Mouse (Mus musculus) small intestine, adult 2 months (tissue): ENCODE results near the gene Lgals3bp. TPM values are rescaled to one million over a fixed set of nuclear protein-coding genes. Genes with fewer than 3 reads are reported as not detected.

Experiments used
- H3K27ac ChIP-seq: fragments of 200-500 bp; 2 replicates; pipeline ENCODE4 v1.5.1; 2012; ENCODE audit warnings: low read depth, low read length, control low read depth, inconsistent platforms; ENCODE audit not compliant: insufficient read depth
- H3K27me3 ChIP-seq: fragments of 200-500 bp; 2 replicates; pipeline ENCODE4 v1.6.1; 2012; ENCODE audit warnings: mild to moderate bottlenecking, moderate library complexity, low read length, inconsistent platforms; ENCODE audit not compliant: control insufficient read depth, insufficient read depth
- H3K36me3 ChIP-seq: fragments of 200-500 bp; 2 replicates; pipeline ENCODE4 v1.6.1; 2012; ENCODE audit warnings: mild to moderate bottlenecking, low read length, control low read depth, inconsistent platforms; ENCODE audit not compliant: control insufficient read depth, insufficient read depth
- H3K4me1 ChIP-seq: fragments of 200-500 bp; 2 replicates; pipeline ENCODE4 v1.6.1; 2012; ENCODE audit warnings: low read length, inconsistent platforms, mixed read lengths; ENCODE audit not compliant: control insufficient read depth, insufficient read depth, insufficient read length
- H3K4me3 ChIP-seq: fragments of 200-500 bp; 2 replicates; pipeline ENCODE4 v1.5.1; 2012; ENCODE audit warnings: low read depth, mild to moderate bottlenecking, control low read depth, inconsistent platforms, low read length, moderate library complexity
- CTCF ChIP-seq: fragments of 200-500 bp; IDR thresholded peaks from 2 replicates; pipeline ENCODE4 v1.5.1; 2012; ENCODE audit warnings: low read depth, mild to moderate bottlenecking, control low read depth, inconsistent platforms, low read length, moderate library complexity, mixed read lengths; ENCODE audit not compliant: insufficient replicate concordance, insufficient read length; ENCODE audit errors: extremely low read depth
- POLR2A ChIP-seq: fragments of 200-500 bp; IDR thresholded peaks from 2 replicates; pipeline ENCODE4 v1.6.1; 2012; ENCODE audit warnings: low read depth, mild to moderate bottlenecking, control low read depth, inconsistent platforms, low read length, moderate library complexity
- WGBS: fragments of 180-500 bp; shearing (Covaris S2); methylation state at CpG from one replicate; pipeline ENCODE4 v1.1.7; 2018; 5-methylcytosine and 5-hydroxymethylcytosine counted together
- polyA plus RNA-seq: library from polyadenylated mRNA; depleted of rRNA; stranded (reverse); fragments of >200 nt; gene quantifications from 2 replicates; pipeline ENCODE4 v1.2.3, GENCODE M21; 2012

The Lgals3bp gene
- polyA plus RNA-seq, 1 experiment, result 739 TPM

DNA sequence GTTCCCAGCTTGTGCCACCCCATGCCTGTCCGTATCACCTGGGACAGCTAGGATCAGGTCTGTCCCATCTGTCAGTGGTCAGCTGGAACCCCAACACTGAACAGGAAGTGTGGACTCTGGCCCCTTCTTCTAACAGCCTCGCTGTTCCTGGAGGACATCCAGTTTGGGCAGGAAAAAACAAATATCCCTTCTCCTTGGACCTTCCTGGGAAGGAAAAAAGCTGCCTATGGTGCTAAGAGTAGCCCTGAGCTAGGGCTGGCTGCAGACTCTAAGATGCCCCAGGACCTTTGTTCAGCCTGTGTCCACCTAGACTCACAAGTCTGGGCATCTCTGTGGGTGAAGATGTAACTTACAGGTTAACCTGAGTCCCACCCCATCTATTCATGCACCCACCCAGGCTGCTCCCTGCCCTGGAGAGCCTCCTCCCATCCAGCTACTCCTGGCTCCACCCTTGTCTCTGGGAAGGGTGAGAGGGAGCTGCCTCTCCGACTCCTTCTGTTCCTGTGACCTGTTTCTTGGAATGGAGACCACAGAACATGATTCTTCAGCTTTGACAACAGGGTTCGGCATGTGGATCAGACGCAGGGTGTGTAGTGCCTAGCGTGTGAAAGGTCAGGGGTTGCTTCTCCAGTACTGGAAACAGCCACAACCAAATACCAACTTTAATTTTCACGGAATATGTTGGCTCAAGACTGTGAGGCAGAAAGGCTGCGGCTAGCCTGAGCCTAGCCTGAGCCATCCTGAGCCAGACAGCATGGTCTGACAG lies 27.2 kb upstream of the Lgals3bp start:
- TF ChIP-seq CTCF, result no peak
- TF ChIP-seq POLR2A, result no peak
- Histone ChIP-seq H3K27ac (peak overlapping the region; percentile 6), H3K4me3 (peak overlapping the region; percentile 40), H3K4me1 (peaks cover 1% of the 10 kb centered on the region; the same call in 1 of the 2 replicates), H3K36me3 (no peaks in the 10 kb centered on the region), H3K27me3 (no peaks in the 10 kb centered on the region)
- WGBS, result 44% methylated on average over 8 of the region's 8 CpGs

DNA sequence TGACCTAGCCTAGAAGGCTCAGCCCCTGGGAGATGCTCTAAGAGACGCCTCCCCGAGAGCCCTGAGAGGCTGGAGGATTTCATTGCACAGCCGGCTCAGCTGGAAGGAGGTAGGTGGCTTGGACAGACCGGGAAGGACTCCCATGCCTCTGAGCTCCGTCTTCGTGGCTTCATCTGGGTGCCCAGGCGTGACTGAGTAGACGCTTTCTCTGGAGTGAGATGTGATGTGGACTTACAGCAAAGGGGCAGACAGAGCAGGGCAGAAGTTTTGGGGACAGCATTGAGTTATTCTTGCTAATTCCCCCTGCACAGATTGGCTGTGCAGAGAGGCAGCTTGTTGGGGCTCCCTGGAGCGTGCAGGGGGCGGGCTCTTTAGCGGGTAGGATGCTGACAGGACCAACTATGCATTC lies 26.6 kb upstream of the Lgals3bp start:
- TF ChIP-seq CTCF (no peak), POLR2A (no peak)
- WGBS, result 10% methylated on average over 11 of the region's 11 CpGs
- Histone ChIP-seq H3K27ac (peak overlapping the region; percentile 6), H3K4me1 (peaks cover 8% of the 10 kb centered on the region), H3K36me3 (no peaks in the 10 kb centered on the region), H3K27me3 (no peaks in the 10 kb centered on the region), H3K4me3 (peak overlapping the region; percentile 40)

DNA sequence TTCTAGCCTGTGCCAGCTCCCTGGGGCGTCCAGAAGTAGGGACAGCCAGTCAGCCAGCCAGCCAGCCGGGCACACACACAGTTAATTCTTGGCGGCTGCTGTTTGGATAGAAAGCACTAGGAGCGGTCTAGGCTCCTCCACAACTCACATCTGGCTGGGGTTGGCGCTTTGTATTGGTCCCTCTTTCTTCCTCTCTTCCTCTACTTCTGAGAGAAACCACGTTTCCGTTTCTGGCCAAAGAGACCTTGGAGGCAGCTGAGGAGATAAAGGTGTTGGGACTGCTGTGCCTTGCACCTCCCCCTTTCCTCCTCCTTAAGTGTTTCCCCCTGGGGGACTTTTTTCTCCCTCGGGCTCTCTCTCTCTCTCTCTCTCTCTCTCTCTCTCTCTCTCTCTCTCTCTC lies 26.1 kb upstream of the Lgals3bp start, which contains the start of gene C1qtnf1:
C1qtnf1 (plus strand) TSS at position 218 of the 400 bp plus-strand sequence.
- 3% methylated on average over 8 of the region's 8 CpGs for WGBS
- Histone ChIP-seq H3K4me1 (peaks cover 9% of the 10 kb centered on the region), H3K4me3 (peak within 1 kb of the TSS; percentile 40), H3K27ac (peak within 1 kb of the TSS; percentile 6), H3K27me3 (no peaks in the 10 kb centered on the region), H3K36me3 (no peaks in the 10 kb centered on the region)
- TF ChIP-seq POLR2A, result no peak
- no peak for TF ChIP-seq CTCF

DNA sequence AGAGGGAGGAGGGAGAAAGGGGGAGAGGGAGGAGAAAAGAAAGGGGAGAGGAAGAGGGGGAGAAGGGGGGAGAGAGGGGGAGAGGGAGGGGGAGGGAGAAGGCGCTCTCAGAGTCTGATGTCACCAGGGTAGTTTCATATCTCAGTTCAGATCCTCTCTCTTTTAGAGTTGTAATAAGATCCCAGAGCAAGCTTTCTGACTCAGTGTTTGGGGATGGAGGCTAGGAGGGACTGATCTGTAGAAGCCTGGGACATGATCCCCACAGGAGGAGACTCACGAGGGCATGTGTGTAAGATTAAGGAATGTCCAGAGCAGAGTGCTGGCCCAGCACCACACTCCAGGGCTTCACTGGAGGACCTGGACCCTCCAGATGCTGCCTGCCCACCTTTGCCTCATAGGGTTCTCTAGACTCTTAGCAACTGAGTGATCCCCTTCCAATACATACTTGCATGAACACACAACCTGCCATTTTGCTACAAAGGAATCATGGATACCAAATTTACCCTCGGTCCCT lies 25.4 kb upstream of the Lgals3bp start:
- 70% methylated on average over 3 of the region's 3 CpGs for WGBS
- TF ChIP-seq POLR2A, result no peak
- TF ChIP-seq CTCF, result no peak
- H3K4me1 ChIP-seq, result peaks cover 9% of the 10 kb centered on the region
- no peaks in the 10 kb centered on the region for H3K36me3 ChIP-seq
- no peak overlapping the region for H3K27ac ChIP-seq
- H3K27me3 ChIP-seq, result no peaks in the 10 kb centered on the region
- no peak overlapping the region for H3K4me3 ChIP-seq

DNA sequence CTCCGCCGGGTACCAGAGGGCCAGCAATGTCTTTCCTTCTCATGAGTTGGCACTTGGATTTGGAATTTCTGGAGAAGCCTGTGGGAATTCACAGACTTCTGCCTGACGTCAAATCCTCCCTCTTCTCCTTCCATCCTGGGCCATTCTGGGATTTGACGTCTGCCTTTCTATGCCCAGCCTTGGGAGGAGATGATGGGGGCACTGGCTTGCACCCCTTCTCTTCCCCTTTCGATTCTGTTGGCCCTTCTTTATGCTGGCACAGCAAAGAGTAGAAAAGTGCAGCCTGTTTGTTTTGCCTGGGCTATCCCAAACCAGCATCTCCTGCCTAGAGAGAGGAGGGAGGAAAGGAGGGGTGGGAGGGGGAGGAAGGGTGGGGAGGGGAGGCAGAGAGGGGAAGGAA lies 24.9 kb upstream of the Lgals3bp start:
- peaks cover 9% of the 10 kb centered on the region for H3K4me1 ChIP-seq
- H3K27ac ChIP-seq, result no peak overlapping the region
- 78% methylated on average over 5 of the region's 5 CpGs for WGBS
- H3K27me3 ChIP-seq, result no peaks in the 10 kb centered on the region
- H3K4me3 ChIP-seq, result no peak overlapping the region
- TF ChIP-seq POLR2A (no peak), CTCF (no peak)
- no peaks in the 10 kb centered on the region for H3K36me3 ChIP-seq

DNA sequence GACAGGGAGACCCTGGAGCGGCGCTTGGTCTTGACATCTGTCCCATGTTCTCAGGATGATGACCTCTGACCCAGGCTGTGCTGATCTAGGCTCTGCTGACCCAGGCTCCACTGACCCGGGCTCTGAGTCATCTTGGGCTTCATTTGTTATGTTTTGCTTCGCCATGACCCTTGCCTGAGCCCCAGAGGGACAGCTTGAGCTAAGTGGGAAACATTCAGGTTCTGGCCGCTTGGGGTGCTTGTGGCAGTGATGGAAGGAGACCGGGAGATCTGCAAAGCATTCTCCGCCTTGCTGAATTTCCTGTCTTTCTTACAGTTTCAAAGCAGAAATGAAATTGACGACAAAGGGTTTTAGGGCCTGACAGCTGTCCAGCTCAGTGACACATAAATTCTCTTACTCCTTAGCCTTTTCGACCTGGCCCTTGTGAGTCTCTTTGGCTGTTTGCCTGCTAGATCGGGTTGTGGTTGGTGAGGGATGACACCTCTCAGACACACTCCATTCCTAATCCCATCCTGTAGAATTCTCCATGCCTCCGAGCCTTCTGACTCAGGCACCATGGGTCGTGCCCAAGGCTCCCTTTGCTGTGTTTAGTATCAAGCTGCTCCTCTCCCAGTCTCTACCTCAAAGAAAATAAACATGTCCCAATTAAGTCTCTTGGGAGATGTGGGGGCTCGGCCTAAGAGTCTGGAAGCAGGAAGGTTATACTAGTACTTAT lies 22.9 kb upstream of the Lgals3bp start:
- TF ChIP-seq CTCF, result no peak
- TF ChIP-seq POLR2A, result no peak

DNA sequence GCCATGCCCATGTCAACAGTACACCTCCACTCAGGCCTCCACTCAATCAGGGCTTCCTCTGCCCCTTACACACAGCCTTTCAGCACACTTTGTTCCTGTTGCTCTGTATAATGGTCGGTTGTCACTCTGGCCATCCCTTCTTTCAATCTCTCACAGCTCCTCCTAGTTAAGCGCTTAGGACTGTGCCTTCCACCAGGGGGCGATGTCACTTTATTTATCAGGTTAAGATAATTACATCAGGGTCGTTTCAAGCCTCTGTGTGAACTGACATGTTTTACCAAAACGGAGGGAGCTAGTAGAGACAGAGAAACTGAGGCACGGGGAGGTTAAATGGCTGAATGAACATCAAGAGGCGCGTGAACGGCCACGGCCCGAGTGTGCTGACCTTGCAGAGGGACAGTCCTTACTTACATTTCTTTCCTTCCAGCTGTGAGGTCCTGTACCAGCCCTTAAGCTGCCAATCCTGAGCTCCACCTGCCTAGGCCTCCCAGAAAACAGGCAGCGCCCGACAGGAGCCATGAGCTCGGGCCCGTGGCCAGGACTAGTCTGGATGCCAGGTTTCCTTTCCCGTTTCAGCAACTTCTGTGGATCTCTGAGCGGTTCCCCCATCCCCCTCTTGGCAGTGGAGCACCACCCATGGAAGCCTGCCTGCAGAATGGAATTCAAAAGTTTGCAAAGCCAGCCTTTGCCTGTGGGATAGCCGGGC lies 21.5 kb upstream of the Lgals3bp start:
- Histone ChIP-seq H3K4me1 (peaks cover 12% of the 10 kb centered on the region), H3K27ac (no peak overlapping the region), H3K27me3 (no peaks in the 10 kb centered on the region), H3K4me3 (peak overlapping the region; percentile 28), H3K36me3 (no peaks in the 10 kb centered on the region)
- whole genome bisulfite sequencing, result 2% methylated on average over 18 of the region's 18 CpGs
- TF ChIP-seq CTCF (peak; percentile 48; the same call in 1 of the 2 replicates), POLR2A (no peak)

More for the DNA sequence above, 22.9 kb upstream of the Lgals3bp start:
- peak overlapping the region; percentile 49; the same call in 1 of the 2 replicates for H3K27ac ChIP-seq
- no peaks in the 10 kb centered on the region for H3K36me3 ChIP-seq
- WGBS, result 77% methylated on average over 13 of the region's 13 CpGs
- peaks cover 10% of the 10 kb centered on the region for H3K4me1 ChIP-seq
- no peak overlapping the region for H3K4me3 ChIP-seq
- H3K27me3 ChIP-seq, result no peaks in the 10 kb centered on the region
